Mouse (Mus musculus) testis, adult 2 months (tissue): ENCODE results near the gene Ebf3.

ENCODE experiments used
- CTCF ChIP-seq: fragments of 200-500 bp; IDR thresholded peaks from 2 replicates; pipeline ENCODE4 v1.5.1; 2012; ENCODE audit warnings: low read depth, mild to moderate bottlenecking, inconsistent platforms, low read length, moderate library complexity; ENCODE audit not compliant: control insufficient read depth, insufficient read depth, insufficient replicate concordance
- POLR2A ChIP-seq: fragments of 200-500 bp; IDR thresholded peaks from 2 replicates; pipeline ENCODE4 v1.6.1; 2012; ENCODE audit warnings: low read depth, mild to moderate bottlenecking, inconsistent platforms, low read length, moderate library complexity; ENCODE audit not compliant: control insufficient read depth

DNA sequence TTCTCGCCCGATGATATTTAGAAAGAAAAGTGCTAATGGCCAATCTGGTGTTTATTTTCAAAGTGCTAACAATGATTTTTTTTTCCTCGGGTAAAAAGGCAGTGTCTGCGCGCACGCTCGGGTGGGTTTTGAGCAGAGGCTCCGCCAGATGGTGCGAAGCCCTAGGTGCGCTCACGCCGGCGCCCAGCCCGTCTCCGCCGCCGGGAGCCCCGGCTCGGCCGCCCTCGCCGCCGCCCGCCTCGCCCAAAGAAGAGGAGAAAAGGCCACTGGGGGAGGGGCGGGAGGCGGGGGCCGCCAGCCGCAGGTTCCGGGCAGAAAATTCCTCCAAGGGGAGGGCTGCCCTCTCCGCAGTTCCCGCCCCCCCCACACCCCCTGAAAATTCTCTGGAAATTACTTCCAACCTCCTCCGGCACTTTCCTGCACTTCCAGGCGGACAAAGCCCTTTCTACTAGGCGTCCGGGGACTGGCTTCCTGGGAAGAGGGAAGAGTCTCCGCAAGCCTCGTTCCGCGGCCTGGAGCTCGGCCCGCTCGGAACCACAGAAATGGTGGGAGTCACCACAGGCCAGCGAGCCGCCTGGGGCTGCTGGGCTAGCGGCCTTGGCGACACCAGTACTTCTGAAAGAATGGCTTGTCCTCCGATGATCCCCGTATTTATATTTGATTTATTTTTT lies 4.0 kb downstream of the Ebf3 start:
- TF ChIP-seq CTCF (no peak), POLR2A (no peak)
